Mouse (Mus musculus) erythroblast, adult 5-6 weeks (primary cell): ENCODE results near the gene Irx4. TPM values are rescaled to one million over a fixed set of nuclear protein-coding genes. Genes with fewer than 3 reads are reported as not detected.
A peak's percentile ranks its signal among the peaks of the same experiment; 100 is the strongest.

ENCODE experiments used
- ATAC-seq: replicated peaks from 2 replicates; pipeline ENCODE4 v1.8.0; 2016; ENCODE audit warnings: moderate number of reproducible peaks, mild to moderate bottlenecking, moderate TSS enrichment, inconsistent platforms; ENCODE audit not compliant: poor library complexity, low FRiP score, severe bottlenecking
- total RNA-seq, 2 experiments: library from RNA; stranded (forward) in 1 of 2; stranded (reverse) in 1 of 2; fragments of 150-400 nt in 1 of 2; fragments of 200-764, 138-1000 nt in 1 of 2; gene quantifications; 2 replicates each; pipeline versions ENCODE4 v1.2.3 to v1.2.4; 2015 to 2017; ENCODE audit warnings: low replicate concordance in 2 of 2

The Irx4 gene
- total RNA-seq, 2 experiments from 2014 or later, result not detected

DNA sequence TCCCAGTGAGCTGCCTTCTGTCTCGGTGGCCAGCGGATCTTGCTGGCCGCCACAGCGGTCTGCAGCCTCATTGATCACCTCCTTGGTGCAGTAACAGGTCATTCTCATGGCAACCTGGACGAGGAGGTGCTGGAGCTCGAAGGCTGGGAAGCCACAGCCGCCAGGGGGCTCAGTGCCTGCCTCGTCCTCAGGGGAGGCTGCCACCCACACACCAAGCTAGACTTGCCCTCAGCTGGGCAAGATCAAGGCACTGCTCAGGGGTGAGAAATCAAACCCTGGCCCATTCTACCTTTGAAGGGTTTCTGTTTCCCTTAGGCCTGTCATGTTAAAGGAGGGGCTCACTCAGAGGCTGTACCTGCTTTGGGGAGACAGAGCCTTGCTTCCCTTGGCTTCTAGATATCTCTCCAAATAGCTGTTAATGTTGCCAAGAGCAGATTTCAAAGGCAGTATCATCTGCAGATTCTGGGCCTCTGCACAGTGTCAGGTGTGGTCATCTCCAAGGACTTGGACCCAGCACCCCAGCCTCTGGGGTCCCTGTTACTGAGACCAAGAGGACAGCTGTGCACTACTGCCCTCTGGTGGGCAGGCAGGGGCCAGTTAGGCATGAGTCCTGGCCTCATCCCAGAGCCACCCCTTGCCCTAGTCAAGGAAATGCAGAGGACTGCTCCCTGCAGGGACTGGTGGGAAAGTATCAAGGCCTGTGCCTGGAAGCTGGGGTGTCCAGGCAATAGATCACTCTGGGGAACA is 50.1 kb downstream of the Irx4 start:
- ATAC-seq, result peak; percentile 54

Other genes with a start within 250 kb of the Irx4 start
- gene Mrpl36, start 68.0 kb downstream of the Irx4 start, total RNA-seq (2015; ENCODE audit: low replicate concordance), result 7.5 and 28.6 TPM in 2 replicates
- 12.5 and 12.9 TPM in 2 replicates for gene Mrpl36, start 68.0 kb downstream of the Irx4 start, total RNA-seq (2017; ENCODE audit: low replicate concordance)
- gene Ndufs6, start 68.1 kb downstream of the Irx4 start, total RNA-seq (2015; ENCODE audit: low replicate concordance), result 40.3 and 51.6 TPM in 2 replicates
- gene Ndufs6, start 68.1 kb downstream of the Irx4 start, total RNA-seq (2017; ENCODE audit: low replicate concordance), result 20.6 and 47.0 TPM in 2 replicates
- 72.5 and 89.3 TPM in 2 replicates for gene Lpcat1, start 206.7 kb downstream of the Irx4 start, total RNA-seq (2015; ENCODE audit: low replicate concordance)
- 176 and 246 TPM in 2 replicates for gene Lpcat1, start 206.7 kb downstream of the Irx4 start, total RNA-seq (2017; ENCODE audit: low replicate concordance)